Mouse (Mus musculus) liver, embryonic 16.5 days (tissue): ENCODE measurements at regions not wholly inside any gene's neighbourhood (a gene's known extent, or its start where the extent isn't known, plus 50 kb on each side); places are given as distances from the start of the nearest gene placed in this dataset.

ENCODE experiments used
- ATAC-seq: fragments of 200-750 bp; cut with Nextera tagmentation; 2 replicates; pipeline ENCODE4 v1.8.0; 2017; ENCODE audit warnings: low read depth, mild to moderate bottlenecking, moderate number of reproducible peaks, moderate library complexity
- H3K27ac ChIP-seq: fragments of 300-500 bp; sonication (generic); 2 replicates; pipeline ENCODE4 v1.5.1; 2014; ENCODE audit warnings: mild to moderate bottlenecking, low read length
- H3K27me3 ChIP-seq: fragments of 300-500 bp; sonication (generic); 2 replicates; pipeline ENCODE4 v1.6.1; 2014; ENCODE audit warnings: low read depth, low read length, mixed read lengths; ENCODE audit not compliant: control insufficient read depth, insufficient read depth
- H3K36me3 ChIP-seq: fragments of 300-500 bp; sonication (generic); 2 replicates; pipeline ENCODE4 v1.6.1; 2014; ENCODE audit warnings: mild to moderate bottlenecking; ENCODE audit not compliant: control insufficient read depth, insufficient read depth
- H3K4me1 ChIP-seq: fragments of 300-500 bp; sonication (generic); 2 replicates; pipeline ENCODE4 v1.6.1; 2014; ENCODE audit warnings: low read depth, low read length, mixed read lengths; ENCODE audit not compliant: control insufficient read depth
- H3K4me2 ChIP-seq: fragments of 300-500 bp; sonication (generic); 2 replicates; pipeline ENCODE4 v1.6.1; 2014; ENCODE audit warnings: low read depth, low read length, mixed read lengths
- H3K4me3 ChIP-seq: fragments of 300-500 bp; sonication (generic); 2 replicates; pipeline ENCODE4 v1.5.1; 2014; ENCODE audit warnings: low read depth, mild to moderate bottlenecking, low read length
- H3K9ac ChIP-seq: fragments of 300-500 bp; sonication (generic); 2 replicates; pipeline ENCODE4 v1.6.1; 2014; ENCODE audit warnings: low read depth, low read length
- H3K9me3 ChIP-seq: fragments of 300-500 bp; sonication (generic); replicated peaks from 2 replicates; pipeline ENCODE4 v1.6.1; 2016; ENCODE audit warnings: low read length; ENCODE audit not compliant: control insufficient read depth
- WGBS: fragments of 180-500 bp; shearing (Covaris S2); extraction: QIAGEN DNeasy Blood & Tissue Kit; methylation state at CpG from one replicate; pipeline ENCODE4 v1.1.7; 2014; ENCODE audit not compliant: insufficient replicate concordance; 5-methylcytosine and 5-hydroxymethylcytosine counted together

DNA sequence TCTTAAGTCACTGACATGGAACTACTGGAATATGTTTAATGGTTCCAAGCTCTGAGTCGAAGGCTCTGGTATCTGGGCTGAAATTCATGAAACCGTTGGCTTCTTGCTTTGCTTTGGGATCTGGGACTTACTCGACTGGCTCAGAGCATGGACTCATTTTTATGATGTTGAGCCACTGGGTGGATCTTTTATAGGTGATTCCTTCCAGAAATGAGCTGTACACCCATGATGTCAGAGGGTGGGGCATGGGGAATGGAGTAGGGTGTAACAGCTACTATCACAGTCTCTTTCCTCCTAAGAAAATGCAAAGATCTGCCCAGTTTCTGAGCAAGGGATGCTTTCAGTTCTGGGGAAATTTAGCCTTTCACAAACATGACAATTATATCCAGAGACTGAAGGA lies 57.0 kb upstream of the Fggy start:
- Histone ChIP-seq H3K4me2 (no peak overlapping the region), H3K9me3 (no peaks in the 10 kb centered on the region), H3K36me3 (no peaks in the 10 kb centered on the region), H3K9ac (no peak overlapping the region), H3K4me1 (no peaks in the 10 kb centered on the region), H3K4me3 (no peak overlapping the region), H3K27me3 (no peaks in the 10 kb centered on the region), H3K27ac (no peak overlapping the region)
- 53% methylated on average over 3 of the region's 3 CpGs for WGBS
- ATAC-seq, result no peak

DNA sequence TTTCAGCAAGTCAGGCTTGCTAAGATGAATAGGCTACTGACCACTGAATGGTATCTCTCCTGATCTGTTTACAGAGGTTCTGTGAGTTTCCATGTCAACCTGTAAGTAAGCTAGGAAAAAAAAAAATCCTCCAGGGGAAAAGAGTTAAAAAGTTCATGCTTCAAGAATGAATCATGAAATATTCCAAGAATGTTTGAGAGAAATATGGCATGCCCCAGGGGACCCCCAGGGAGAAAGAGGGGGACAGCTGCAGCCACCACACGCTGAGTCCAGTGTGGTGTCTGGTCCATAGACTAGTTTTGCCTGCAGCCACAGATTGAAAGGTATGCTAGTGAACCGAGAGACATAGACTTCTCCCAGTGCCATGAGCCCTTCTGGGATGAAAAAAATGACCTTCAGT lies 56.1 kb upstream of the Fggy start:
- no peak for ATAC-seq
- no peaks in the 10 kb centered on the region for H3K4me1 ChIP-seq
- no peaks in the 10 kb centered on the region for H3K9me3 ChIP-seq
- H3K27ac ChIP-seq, result no peak overlapping the region
- no peak overlapping the region for H3K4me3 ChIP-seq
- H3K27me3 ChIP-seq, result no peaks in the 10 kb centered on the region
- H3K4me2 ChIP-seq, result no peak overlapping the region
- 43% methylated on average over 2 of the region's 2 CpGs for WGBS
- H3K9ac ChIP-seq, result no peak overlapping the region
- no peaks in the 10 kb centered on the region for H3K36me3 ChIP-seq

DNA sequence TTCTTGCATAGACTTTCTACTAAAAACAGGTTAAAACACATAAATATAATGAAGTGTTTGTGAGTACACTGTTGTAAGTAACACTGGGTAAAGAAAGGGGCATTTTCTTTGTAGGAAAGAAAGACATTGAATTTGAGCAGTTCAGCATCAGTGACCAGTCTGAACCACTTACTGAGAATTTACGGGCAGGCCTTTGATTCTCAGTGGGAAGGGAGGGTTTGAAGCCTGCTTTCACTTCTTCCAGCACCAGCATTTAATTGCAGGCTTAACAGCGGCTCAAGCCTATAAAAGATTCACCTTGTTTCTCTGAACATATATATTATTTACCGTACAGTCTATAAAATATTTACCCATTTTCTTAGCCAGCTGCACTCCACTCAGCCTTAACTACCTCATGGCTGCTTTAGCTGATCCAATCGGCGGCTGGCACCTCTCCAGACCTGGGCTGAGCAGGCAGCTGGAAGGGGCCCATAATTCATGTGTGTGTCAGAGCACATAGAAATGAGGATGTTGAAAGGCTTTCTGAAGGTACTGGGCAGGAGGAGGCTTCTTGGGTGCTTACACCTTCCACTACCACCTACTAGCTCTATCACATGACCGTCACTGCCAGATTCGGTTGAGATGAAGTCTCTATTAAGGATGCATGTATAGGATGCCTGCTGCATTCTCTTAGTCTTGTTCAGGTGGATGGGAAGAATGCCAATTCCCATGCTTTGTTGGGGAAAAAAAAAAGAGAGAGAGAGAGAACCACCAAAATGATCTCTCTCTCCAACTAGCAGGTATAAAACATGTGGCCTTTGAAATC lies 50.0 kb upstream of the Fggy start:
- Histone ChIP-seq H3K27ac (no peak overlapping the region), H3K27me3 (no peaks in the 10 kb centered on the region), H3K9ac (no peak overlapping the region), H3K4me2 (no peak overlapping the region), H3K9me3 (no peaks in the 10 kb centered on the region), H3K36me3 (no peaks in the 10 kb centered on the region), H3K4me3 (no peak overlapping the region), H3K4me1 (no peaks in the 10 kb centered on the region)
- 61% methylated on average over 7 of the region's 7 CpGs for WGBS
- ATAC-seq, result no peak
